Mouse (Mus musculus) testis, postnatal 14 days (tissue): ENCODE results near the gene Tnrc6b.

Source experiments
- DNase-seq: peaks from one replicate; pipeline ENCODE4 v3.0.0; 2021; ENCODE audit warnings: low spot score

Gene Tnrc6b

GRCm38 (mm10) chr15:80710608-80711363 lies at the start of gene Tnrc6b:
Gene Tnrc6b, plus strand, starts transcription at chr15:80711313.
- peak; percentile 100 for DNase-seq

GRCm38 (mm10) chr15:80664444-80664843 lies 46.7 kb upstream of the Tnrc6b start:
- no peak for DNase-seq

- peak; percentile 74 for DNase-seq
Observed at GRCm38 (mm10) chr15:80671295-80672252, 39.5 kb upstream of the Tnrc6b start, which contains the start of gene Fam83f. Gene Fam83f, plus strand, starts transcription at chr15:80671847.

GRCm38 (mm10) chr15:80672810-80673209 lies 38.3 kb upstream of the Tnrc6b start:
- no peak for DNase-seq

GRCm38 (mm10) chr15:80673337-80674095 lies 37.6 kb upstream of the Tnrc6b start:
- DNase-seq, result no peak

GRCm38 (mm10) chr15:80674700-80675099 lies 36.4 kb upstream of the Tnrc6b start:
- DNase-seq, result no peak

GRCm38 (mm10) chr15:80679515-80680215 lies 31.4 kb upstream of the Tnrc6b start:
- peak; percentile 78 for DNase-seq

- DNase-seq, result peak; percentile 31
Observed at GRCm38 (mm10) chr15:80680347-80681030, 30.6 kb upstream of the Tnrc6b start.

- no peak for DNase-seq
Observed at GRCm38 (mm10) chr15:80681466-80681881, 29.6 kb upstream of the Tnrc6b start.

GRCm38 (mm10) chr15:80682343-80682742 lies 28.8 kb upstream of the Tnrc6b start:
- DNase-seq, result no peak

- DNase-seq, result no peak
Observed at GRCm38 (mm10) chr15:80683151-80683550, 28.0 kb upstream of the Tnrc6b start.

GRCm38 (mm10) chr15:80683990-80684389 lies 27.1 kb upstream of the Tnrc6b start:
- no peak for DNase-seq

GRCm38 (mm10) chr15:80684786-80685602 lies 26.1 kb upstream of the Tnrc6b start:
- DNase-seq, result no peak

GRCm38 (mm10) chr15:80685603-80685895 lies 25.6 kb upstream of the Tnrc6b start:
- no peak for DNase-seq

- no peak for DNase-seq
Observed at GRCm38 (mm10) chr15:80688536-80688935, 22.6 kb upstream of the Tnrc6b start.

GRCm38 (mm10) chr15:80693492-80693891 lies 17.6 kb upstream of the Tnrc6b start:
- no peak for DNase-seq

- DNase-seq, result no peak
Observed at GRCm38 (mm10) chr15:80694125-80694910, 16.8 kb upstream of the Tnrc6b start.

- DNase-seq, result no peak
Observed at GRCm38 (mm10) chr15:80697564-80697963, 13.5 kb upstream of the Tnrc6b start.
